Mouse (Mus musculus): ENCODE measurements around the gene Plxdc1.

The Plxdc1 gene

DNA sequence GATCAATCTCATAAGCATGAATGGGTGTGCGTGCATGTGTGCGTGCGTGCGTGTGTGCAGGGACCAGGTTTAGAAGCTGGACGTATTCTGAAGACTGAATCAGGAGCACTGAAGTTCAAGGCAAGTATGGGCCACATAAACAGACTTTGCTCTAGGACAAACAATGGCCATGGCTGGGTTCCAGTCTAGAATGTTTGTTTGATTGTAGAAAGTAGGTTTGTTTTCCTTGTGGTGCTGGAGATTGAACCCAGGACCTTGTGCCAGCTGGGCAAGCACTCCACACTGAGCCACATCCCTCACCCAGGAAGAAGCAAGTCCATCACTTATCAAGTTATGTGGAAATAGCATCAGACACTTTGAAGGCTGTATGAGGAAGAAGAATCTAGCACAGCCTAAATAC lies 29.9 kb upstream of the Plxdc1 start:
- DNase-seq (ENCODE audit: low spot score in 2 of 2) = no peak

DNA sequence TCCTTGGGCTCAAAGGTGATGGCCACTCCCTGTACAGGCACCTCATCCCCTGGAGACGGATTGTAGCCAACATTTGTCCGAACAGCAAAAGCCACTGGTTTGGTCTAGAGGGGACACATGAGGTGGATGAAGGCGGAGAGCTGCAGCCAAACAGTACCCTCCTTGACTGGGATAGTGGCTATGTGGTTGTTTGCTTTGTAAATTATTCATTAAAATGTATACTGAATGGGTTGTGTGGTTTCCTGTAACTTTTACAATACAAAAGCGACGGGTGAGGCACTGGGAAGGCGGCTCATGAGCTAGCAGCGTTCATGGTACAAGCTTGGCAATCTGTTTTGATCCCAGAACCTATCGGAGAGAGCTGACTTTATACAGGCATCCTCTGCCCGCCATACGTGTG lies 26.6 kb upstream of the Plxdc1 start:
- DNase-seq (ENCODE audit: low spot score in 2 of 2) = no peak

DNA sequence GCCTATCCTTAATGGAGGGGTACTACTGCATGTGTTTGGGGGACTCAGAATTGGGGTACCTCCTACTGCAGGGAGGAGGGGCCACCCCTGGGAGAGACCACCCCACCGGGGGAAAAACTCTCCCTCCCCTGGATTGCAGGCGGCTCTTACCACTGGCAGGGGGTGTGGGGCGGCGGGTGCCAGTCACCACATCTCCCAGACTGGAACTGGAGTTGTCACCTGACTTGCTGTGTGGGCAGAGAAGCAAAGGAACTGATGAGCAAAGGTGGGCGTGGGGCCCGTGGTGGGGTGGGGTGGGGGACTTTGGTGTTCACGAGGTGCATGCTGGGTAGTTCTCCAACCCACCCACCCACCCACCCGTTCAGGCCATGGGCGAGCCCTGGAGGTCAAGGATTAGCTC lies 25.5 kb upstream of the Plxdc1 start:
- no peak for DNase-seq (ENCODE audit: low spot score in 2 of 2)

DNA sequence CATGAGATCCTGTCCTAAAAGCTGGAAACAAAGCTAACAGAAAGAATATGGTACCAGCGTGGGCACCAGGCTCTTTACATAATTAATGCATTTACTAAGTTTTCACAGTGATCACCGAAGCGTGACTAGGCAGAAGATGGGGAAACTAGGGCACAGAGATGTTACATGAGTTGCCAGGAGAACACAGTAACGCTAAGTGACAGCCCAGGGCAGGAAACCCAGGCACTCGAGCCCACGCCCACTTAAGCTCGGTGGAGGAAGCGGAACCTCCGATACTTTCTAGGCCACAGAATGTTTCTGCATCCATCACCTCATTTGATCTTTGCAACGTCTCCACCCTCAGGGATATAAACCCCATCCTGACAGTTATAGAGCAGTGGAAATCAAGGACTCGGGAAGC lies 21.8 kb upstream of the Plxdc1 start:
- no peak for DNase-seq (ENCODE audit: low spot score in 2 of 2)

DNA sequence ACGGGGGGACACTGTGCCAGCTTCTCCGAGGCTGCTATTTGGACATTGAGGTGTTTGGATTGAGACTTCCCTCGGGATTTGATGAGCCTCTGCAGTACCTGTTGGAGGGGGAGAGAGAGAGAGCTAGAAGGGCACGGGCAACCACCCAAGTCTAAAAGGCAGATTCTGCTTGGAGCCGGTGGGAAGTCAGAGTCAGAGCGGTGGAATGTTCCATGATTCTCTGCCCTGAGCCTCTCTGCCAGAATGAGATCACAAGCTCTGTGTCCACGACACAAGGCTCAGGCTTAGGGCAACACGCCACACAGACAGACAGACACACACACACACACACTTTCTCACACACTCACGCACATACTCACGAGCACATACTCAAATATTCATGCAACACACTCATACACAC lies 19.4 kb upstream of the Plxdc1 start:
- DNase-seq (ENCODE audit: low spot score in 2 of 2) = no peak

DNA sequence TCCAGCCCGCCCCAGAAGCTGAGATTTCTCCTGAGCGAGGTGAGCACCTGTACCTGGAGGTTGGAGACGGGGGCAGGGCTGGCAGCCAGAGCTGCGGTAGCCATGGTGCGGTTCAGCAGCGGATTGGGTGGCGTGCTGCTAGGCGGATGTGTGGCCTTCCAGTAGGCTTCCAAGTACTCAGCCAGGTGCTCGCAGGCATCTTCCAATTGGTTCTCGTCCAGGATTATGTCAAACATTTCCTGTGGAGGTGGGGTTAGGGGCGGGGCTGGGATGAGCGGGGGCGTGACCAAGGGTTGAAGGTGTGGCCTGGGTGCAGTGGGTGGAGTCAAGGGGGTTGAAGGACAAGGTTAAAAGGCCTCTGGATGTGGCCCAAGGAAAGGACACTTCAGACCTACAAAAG lies 18.8 kb upstream of the Plxdc1 start:
- DNase-seq (ENCODE audit: low spot score in 2 of 2) = no peak

DNA sequence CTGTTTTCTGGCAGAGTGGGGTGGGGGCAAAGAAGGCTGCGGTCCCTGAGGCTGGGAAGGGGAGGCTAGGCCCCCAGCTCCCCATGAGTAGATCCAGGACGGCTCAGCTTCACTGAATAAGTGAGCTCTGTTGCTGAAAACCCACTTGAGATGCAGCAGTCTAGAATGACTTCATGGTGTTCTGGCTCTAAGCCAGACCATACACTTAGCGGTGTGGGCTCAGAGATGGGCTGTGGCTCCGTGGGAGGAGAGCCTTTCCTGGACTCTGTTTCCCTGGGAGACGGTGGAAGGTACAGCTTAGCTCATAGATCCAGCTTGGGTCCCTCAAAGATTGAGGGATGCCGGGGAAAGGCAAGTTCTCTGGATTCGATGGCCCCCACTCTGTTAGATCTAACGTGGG lies 17.9 kb upstream of the Plxdc1 start:
- no peak for DNase-seq (ENCODE audit: low spot score in 2 of 2)

DNA sequence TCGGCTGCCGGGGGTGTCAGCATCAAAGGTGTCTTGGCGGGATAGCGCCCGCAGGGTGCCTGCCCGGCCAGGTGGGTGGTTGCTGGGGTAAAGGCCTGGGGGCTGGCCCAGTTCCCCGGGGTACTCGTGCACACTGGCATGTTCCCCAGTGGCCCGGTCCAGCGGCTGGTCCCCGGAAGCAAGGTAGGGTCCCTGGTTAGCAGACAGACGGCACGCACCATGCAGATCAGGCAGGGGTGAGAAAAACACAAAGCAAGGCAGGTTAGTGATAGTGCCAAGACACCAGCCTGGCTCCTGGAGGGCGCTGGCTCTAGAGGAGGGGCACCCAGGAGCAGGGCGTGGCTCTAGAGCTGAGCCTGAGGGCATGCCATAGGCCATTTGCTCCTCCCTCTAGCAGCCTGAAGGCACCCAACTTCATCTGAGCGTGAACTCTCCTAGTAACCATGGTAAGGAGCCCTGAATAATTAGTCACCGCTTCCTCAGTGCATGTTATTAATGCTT lies 17.0 kb upstream of the Plxdc1 start:
- no peak for DNase-seq (ENCODE audit: low spot score in 2 of 2)

DNA sequence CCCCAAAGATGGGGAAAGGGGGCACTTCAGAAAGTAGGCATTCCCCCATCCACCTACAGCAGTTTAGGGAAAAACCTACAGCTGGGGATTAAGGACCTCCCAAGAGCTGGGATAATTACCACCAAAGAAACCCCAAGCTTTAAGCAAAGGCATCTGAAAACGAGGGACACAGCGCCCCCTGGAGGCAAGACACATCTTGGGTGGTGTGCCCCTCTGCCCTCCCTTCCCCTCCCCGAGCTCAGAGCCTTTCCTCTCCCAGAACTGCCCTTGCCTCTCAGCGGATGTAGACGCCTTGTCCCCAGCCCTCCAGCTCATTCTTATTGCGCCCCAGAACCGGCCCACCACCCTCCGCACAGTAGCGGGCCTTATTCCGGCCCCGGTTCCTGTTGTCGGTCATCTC lies 16.4 kb upstream of the Plxdc1 start:
- DNase-seq (ENCODE audit: low spot score in 2 of 2) = peak; percentile 78 to 87

DNA sequence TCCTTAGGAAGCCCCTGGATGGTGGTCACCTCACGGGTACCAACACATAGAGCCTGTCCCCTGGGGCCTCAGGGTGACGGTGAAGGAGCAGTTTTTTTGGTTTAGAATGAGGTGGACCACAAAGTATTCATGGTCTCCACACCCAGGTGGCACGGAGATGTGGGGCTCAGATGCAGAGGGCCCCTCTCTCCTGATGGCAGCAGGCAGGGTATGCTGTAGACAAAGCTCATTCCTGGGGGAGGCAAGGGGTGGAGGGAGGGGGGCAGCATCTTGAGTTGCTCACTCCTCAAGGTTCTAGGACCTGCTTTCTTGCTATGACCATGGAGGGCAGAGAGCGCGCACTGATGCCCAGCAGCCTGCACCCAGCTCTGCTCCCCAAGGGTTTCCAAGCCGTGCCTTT lies 15.7 kb upstream of the Plxdc1 start:
- no peak for DNase-seq (ENCODE audit: low spot score in 2 of 2)

DNA sequence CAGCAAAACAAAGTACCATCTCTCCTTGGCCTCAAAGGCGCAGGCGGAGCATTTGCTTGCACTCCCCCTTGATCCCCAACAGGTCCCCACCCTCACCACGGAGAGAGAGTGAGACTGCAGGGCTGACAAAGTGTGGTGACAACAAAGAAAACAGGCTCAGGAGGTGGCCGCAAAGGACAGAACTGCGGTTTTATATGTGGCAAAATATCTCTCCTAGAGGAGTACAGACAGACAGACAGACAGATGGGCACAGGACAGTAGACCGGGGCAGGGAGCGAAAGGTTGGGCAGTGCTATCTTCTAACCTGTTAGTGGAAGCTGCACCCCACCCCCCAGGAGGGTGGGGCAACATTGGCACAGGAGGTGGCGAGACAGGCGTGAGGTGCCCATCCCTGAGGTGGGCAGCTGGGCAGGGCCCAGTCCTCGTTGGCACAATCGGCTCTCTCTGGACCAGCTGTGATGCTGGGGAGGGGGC lies 15.1 kb upstream of the Plxdc1 start:
- no peak for DNase-seq (ENCODE audit: low spot score in 2 of 2)

DNA sequence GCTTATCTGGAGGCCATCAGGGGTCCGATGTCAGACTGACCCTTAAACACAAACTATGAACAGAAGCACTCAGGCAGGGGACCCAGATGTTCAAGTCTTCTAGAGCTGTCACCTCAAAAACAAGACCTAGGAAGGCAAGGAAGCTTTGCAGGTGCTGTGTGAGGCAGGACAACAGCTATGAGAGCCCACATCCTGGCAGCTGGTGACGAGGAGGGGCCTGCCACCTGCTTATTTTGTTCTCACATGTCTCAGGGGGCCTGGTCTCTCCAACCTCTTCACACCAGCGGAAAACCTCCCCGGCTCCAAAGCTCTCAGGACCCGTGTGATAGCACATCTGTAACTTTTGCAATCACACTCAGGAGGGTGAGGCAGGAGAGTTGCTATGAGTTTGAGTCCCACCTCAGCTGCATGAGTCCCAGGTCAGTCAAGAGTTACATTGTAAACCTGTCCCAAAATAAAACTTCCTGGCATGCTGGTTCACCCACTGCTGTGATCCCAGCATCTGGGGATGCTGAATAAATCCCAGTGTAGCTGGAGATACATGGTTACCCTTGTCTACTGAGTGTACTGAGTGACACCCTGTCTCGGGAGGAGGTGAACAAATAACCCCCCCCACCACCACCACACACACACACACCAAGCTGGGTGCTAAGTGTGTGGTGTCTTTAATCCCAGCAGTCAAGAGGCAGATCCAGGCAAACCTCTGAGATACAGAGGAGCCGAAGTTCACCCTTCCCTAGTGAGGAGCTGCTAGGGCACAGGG lies 14.3 kb upstream of the Plxdc1 start:
- no peak for DNase-seq (ENCODE audit: low spot score in 2 of 2)

DNA sequence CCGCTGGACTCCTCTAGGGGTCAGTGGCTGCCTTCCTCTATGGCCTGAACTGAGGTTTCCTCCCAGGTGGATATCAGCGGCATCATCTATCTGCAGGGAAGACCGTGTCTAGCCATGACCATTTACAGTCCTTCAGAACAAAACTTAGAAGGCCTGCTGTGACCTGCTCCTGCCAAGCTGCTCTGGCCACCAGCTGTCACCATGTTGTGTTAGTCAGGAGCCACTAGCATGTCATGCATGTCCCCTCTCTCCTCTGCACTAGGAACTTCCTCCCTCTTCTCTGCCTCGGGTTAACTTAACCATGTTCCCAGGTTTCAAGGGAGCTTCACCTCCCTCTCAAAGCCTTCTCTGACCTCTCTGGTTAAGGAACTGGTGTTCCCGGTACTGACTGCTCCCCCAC lies 13.5 kb upstream of the Plxdc1 start:
- no peak for DNase-seq (ENCODE audit: low spot score in 2 of 2)

DNA sequence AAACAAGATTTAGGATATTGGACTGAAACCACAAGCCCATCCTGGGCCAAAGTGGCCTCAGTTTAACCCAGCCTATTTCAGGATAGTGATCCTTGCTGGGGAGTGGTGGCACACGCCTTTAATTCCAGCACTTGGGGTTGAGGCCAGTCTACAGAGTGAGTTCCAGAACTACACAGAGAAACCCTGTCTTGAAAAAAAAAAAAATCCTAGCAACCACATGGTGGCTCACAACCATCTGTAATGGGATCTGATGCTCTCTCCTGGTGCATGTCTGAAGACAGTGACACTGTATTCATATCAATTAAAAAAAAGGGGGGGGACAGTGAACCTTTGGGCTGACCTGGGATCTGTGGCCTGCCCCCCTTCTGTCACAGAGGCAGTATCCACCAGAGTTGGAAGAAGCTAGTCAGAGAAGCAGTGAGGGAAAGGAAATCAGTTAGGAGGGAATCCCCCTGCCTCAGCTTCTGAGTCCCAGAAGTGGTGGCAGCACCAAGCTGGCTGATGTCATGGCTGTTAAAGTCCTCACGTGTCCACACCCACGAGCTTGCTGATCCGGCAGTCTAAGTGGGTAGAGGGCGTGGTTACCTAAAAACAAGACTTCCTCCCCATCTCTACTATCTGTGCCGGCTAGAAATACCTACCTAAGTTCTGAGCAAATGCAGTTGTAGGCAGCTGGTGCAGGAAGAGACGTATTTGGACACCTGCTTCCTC lies 12.8 kb upstream of the Plxdc1 start:
- DNase-seq (ENCODE audit: low spot score in 2 of 2) = no peak

DNA sequence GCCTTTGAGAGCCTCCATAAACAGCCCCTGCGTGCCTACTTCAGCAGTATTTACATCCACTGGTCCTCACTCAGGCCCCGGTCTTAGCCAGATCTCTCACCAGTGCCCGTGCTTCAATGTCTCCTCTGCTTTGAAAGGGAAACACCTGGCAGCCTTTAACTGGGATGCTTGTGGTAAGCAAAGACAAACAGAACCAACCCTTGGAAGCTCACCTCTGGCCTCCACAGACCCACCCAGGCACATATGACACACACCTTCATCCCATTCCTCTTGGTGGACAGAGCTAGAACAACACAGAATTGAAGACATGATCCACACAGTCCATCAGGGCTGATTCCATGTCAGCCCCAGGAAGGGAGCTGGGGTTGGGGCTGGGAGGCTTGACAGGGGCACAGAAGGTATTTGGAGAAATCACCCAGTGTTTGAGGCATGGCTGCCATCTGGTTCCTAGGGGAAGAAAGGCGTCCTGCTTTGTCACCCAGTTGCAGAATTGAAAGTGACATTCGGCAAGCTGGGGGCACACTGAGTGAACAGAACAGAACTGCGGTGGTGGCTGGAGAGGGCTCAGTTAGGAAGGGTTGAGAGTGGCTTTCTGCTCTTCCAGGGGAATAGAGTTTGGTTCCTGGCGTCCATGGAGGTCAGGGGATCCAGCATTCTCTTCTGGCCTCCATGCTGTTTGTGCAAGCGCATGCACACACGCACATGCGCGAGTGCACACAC lies 12.0 kb upstream of the Plxdc1 start:
- no peak for DNase-seq (ENCODE audit: low spot score in 2 of 2)

DNA sequence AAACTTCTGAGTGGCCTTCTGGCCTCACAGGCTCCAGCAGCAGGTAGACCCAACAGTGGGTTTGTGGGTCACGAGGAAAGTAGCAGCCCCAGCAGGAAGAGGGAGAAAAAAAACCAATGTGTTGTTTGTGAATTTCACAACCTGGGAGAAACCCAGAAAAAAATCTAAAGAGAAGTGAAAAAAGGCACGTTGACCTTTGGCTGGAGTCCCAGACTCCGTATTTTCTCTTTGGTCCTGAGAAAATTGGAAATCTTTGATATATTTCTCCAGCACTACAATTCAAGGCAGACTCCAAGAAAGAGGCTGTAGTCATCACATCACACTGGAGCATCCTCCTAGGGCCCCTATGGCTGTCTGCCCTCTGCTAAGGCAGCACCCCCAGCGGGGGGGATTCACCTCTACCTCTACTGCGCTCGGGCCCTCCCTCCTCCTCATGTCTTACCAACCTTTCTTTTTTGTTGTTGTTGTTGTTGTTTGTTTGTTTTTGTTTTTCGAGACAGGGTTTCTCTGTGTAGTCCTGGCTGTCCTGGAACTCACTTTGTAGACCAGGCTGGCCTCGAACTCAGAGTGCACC lies 11.2 kb upstream of the Plxdc1 start:
- no peak for DNase-seq (ENCODE audit: low spot score in 2 of 2)

DNA sequence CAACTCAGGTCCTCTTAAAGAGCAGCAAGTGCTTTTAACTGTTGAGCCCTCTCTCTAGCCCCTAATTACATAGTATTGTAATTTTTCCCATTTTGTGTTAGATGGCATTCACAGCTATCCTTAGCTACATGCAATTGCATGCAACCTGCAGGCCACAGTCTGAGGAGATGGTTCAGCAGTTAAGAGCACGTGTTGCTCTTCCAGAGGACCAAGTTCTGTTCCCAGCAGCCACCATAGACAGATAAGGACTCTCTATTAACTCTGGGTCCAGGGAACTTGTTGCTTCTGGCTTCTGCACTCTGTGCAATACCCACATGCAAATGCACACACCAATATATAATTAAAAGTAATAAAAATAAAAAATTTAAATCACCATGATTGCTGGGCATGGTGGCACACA lies 10.4 kb upstream of the Plxdc1 start:
- DNase-seq (ENCODE audit: low spot score in 2 of 2) = no peak

DNA sequence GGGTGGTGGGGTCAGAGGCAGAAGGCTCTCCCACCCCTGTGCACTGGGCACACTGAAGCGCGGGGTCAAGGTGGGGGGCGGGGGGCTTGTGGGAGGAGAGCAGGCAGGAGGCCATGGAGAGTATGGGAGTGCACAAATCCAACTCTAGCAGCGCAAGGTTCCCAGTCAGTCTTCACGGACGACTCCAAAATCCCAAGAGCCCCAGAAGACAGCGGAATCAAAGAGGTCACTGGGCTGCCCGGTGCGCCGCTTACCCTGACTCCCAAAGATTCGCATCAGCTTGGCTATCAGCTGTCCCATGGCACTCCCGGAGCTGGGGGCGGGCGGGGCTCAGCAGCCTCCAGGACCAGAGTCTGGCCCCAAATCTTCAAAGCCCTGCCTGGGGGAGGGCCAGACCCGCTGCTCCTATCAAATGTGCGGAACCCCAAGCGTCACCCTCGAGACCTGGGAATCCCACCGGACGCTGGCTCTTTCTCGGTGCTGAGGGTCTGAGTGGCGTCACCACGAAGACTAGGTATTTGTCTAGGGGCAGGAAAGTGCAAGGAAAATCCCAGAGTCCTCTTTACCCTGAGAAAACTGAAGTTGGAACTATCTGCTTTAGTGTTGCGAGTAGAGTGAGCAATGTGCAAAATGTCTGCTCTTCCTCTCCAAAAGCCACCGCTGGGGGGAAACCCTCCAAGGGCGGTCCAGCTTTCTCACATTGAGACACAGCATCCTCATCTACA lies 9.5 kb upstream of the Plxdc1 start, which contains the start of gene Arl5c:
Arl5c (minus strand) TSS at position 618 of the 725 bp plus-strand sequence.
- DNase-seq (ENCODE audit: low spot score in 2 of 2) = no peak

DNA sequence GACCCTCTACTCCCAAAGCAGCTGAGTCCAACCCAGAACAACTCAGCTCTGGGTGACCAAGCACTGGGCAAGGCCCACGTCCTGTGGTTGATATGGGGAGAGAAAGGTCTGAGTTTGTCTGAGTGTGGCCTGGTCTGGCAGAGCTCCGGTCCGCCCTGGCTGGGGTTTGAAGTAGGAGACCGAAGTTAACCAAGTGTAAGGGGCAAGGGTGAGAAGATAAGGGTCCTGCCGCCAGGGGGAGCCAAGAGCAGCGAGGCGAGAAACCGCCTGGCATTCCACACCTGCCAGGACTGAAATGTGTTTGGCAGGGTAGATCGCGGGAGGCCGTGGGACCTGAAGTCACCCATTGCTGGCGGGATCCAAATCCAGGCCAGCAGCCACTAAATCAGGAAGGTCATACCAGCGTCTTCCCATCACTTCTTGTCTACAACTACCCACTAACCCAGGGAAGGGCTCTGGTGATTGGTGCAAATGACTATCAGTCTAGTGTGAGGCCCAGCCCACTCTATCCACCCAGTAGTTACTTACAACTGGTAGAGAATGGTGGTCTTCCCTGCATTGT lies 8.4 kb upstream of the Plxdc1 start:
- DNase-seq (ENCODE audit: low spot score in 2 of 2) = peak; percentile 43 to 59

DNA sequence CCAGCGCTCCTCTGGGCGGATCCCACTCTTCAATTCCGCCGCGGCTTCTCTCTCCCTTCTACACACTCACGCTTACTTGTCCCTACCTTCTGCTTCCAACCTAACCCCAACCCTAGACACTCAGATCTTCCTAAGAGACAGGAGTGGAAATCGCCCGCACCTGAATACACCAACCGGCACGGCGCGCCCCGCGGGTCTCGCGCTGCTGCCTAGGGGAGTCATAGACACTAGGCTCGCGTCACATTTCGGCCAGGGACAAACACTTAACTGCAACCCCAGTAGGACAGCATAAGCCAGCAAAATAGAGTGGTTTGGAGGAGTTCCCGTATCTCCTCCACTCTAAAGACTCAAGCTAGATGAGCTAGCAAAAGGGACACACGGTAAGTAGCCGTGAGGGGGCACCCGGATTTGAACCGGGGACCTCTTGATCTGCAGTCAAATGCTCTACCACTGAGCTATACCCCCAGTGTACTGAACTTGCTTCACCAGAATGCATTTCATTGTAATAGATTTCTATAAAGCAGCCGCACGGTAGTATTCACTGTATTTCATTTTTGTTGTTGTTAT lies 2.4 kb upstream of the Plxdc1 start:
- DNase-seq (ENCODE audit: low spot score in 2 of 2) = peak; percentile 58 to 82
